Comparison of ENCODE assay signal across 7 mouse cellular contexts in the genomic region with DNA sequence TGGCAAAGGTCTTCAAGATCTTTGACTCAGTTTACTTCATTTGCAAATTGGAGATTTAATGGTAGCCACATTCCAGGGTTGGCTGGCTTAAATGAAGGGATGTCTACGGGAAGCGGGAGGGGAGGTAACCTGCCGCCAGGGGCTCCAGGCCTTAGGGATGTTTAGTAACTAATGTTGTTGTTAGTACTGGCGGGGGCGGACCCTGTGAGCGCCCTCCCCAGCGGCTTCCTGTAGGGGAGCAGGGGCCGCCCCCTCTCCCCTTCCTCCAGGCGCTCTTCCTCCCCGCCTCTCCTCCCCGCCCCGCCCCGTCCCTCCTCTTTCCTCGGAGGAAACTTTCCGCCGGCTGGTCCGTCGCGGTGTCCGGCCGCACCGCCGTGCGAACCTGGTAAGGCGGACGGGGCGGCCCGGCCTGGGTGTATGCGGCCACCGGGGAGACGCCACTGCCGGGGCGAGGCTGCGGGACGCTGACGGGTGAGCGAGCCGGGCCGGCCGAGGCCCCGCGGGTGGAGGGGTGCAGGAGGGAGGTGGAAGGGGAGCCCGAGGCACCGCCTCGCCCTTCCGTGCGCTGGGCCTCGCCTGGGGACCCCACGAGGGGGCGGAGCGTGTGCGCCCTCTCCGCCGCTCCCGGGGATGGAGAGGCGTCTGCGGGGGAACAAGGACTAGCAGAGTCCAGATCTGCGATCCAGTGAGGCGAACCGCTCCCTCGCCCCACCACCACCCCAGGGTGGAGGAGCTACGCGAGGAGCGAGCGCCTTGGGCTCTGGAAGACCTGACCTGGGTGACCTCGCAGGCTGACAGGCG. TPM values are rescaled to one million over a fixed set of nuclear protein-coding genes. Genes with fewer than 3 reads are reported as not detected.
DNase-seq lines count a peak whose midpoint lies in the region; ATAC-seq and TF ChIP-seq lines count a peak whose summit lies in the region.

No protein-coding gene starts in this region.

- 0 out of 2 replicates have a peak, but pooled peaks cover 26% of the 10 kb centered on the region for H3K27me3 ChIP-seq in heart, postnatal 0 days (ENCODE audit: control insufficient read depth, insufficient read depth, low read length)
- H3K27me3 ChIP-seq in stomach, embryonic 14.5 days (ENCODE audit: control insufficient read depth, insufficient read depth, low read length): no peaks in the 10 kb centered on the region

- H3K36me3 ChIP-seq in heart, postnatal 0 days (replicated peaks; ENCODE audit: control insufficient read depth, insufficient read depth, low read length): peaks cover 7% of the 10 kb centered on the region
- peaks cover 8% of the 10 kb centered on the region for H3K36me3 ChIP-seq in stomach, embryonic 14.5 days (ENCODE audit: control insufficient read depth, insufficient read depth, low read length)

- WGBS in heart, postnatal 0 days: 2% methylated on average over 60 of the region's 67 CpGs
- WGBS in stomach, embryonic 14.5 days: under 1% methylated on average over 67 of the region's 67 CpGs

- peak overlapping the region; percentile 80 for H3K27ac ChIP-seq in heart, postnatal 0 days (ENCODE audit: low read depth)
- H3K27ac ChIP-seq in stomach, embryonic 14.5 days (ENCODE audit: low read length): peak overlapping the region; percentile 92

- H3K9ac ChIP-seq in heart, postnatal 0 days (replicated peaks; ENCODE audit: low read depth, low read length): peak overlapping the region; percentile 72
- peak overlapping the region; percentile 76 for H3K9ac ChIP-seq in stomach, embryonic 14.5 days (replicated peaks; ENCODE audit: low read depth, low read length)

- peaks cover 19% of the 10 kb centered on the region for H3K4me1 ChIP-seq in heart, postnatal 0 days (ENCODE audit: control insufficient read depth, insufficient read depth)
- H3K4me1 ChIP-seq in stomach, embryonic 14.5 days (ENCODE audit: control insufficient read depth, insufficient read depth, low read length): peaks cover 39% of the 10 kb centered on the region

- no peaks in the 10 kb centered on the region for H3K9me3 ChIP-seq in heart, postnatal 0 days (replicated peaks; ENCODE audit: control insufficient read depth, low read length)
- H3K9me3 ChIP-seq in stomach, embryonic 14.5 days (ENCODE audit: control insufficient read depth, low read depth, low read length): no peaks in the 10 kb centered on the region

- ATAC-seq in erythroblast, adult 5-6 weeks (replicated peaks; ENCODE audit: low FRiP score, poor library complexity, severe bottlenecking): 0 out of 2 replicates have a peak, but pooled peaks have one; percentile 7
- peak; percentile 68 for ATAC-seq in heart, postnatal 0 days (ENCODE audit: insufficient read depth, low read depth)
- peak; percentile 65 for ATAC-seq in megakaryocyte progenitor cell, adult 5-6 weeks (replicated peaks; ENCODE audit: poor library complexity)
- peak; percentile 69 for ATAC-seq in stomach, embryonic 14.5 days (ENCODE audit: insufficient number of reproducible peaks, insufficient read depth, low FRiP score, low read depth)

- TF ChIP-seq EP300 in heart, postnatal 0 days (IDR thresholded peaks at IDR 0.05; ENCODE audit: low read depth): no peak

- H3K4me2 ChIP-seq in heart, postnatal 0 days (ENCODE audit: low read depth, low read length): peak overlapping the region; percentile 73
- H3K4me2 ChIP-seq in stomach, embryonic 14.5 days (replicated peaks; ENCODE audit: low read depth, low read length): peak overlapping the region; percentile 88

- no peak for TF ChIP-seq CTCF in heart, postnatal 0 days (IDR thresholded peaks at IDR 0.05; ENCODE audit: low read depth)

- DNase-seq in adipocyte (ENCODE audit: low spot score) (peak; percentile 55), MN1 (ENCODE audit: low spot score) (no peak)
- peak; percentile 77 for DNase-seq in heart, postnatal 0 days (ENCODE audit: low spot score)
- peak; percentile 81 to 92 for DNase-seq in kidney, postnatal 25 days

- H3K4me3 ChIP-seq in heart, postnatal 0 days (ENCODE audit: low read depth, low read length): peak overlapping the region; percentile 59
- peak overlapping the region; percentile 65 for H3K4me3 ChIP-seq in stomach, embryonic 14.5 days (ENCODE audit: low read depth, low read length)

RNA-seq across cellular contexts. Expression of a gene that starts 0.8 kb away (rescaled TPM):
- total RNA-seq in erythroblast, adult 5-6 weeks (2015; ENCODE audit: low replicate concordance): not detected in 2 replicates
- total RNA-seq in erythroblast, adult 5-6 weeks (2017; ENCODE audit: low replicate concordance): not detected in 2 replicates
- 53.1 and 69.1 TPM in 2 replicates for total RNA-seq in heart, postnatal 0 days (2014; rRNA removed; ENCODE audit: low replicate concordance)
- polyA plus RNA-seq in heart, postnatal 0 days (2015; fragmentation: Nextera tagmentation; extraction: Ambion mirVana): 26.8 and 28.5 TPM in 2 replicates
- total RNA-seq in megakaryocyte progenitor cell, adult 5-6 weeks (2015): 0.12 and 0.94 TPM in 2 replicates
- total RNA-seq in megakaryocyte progenitor cell, adult 5-6 weeks (2017): 1.7 TPM in 1 of 2 replicates, not detected in the other
- polyA plus RNA-seq in stomach, embryonic 14.5 days (2014; fragmentation: Nextera tagmentation; extraction: Ambion mirVana): 70.2 and 76.5 TPM in 2 replicates

RNA-seq across cellular contexts. Expression of a gene that starts 14.9 kb away (rescaled TPM):
- not detected in 2 replicates for total RNA-seq in erythroblast, adult 5-6 weeks (2015; ENCODE audit: low replicate concordance)
- 0.09 and 0.70 TPM in 2 replicates for total RNA-seq in erythroblast, adult 5-6 weeks (2017; ENCODE audit: low replicate concordance)
- 2.6 TPM in 1 of 2 replicates, not detected in the other for total RNA-seq in heart, postnatal 0 days (2014; rRNA removed; ENCODE audit: low replicate concordance)
- 2.2 and 2.6 TPM in 2 replicates for polyA plus RNA-seq in heart, postnatal 0 days (2015; fragmentation: Nextera tagmentation; extraction: Ambion mirVana)
- total RNA-seq in megakaryocyte progenitor cell, adult 5-6 weeks (2015): 0.07 and 0.91 TPM in 2 replicates
- total RNA-seq in megakaryocyte progenitor cell, adult 5-6 weeks (2017): 0.14 TPM in 1 of 2 replicates, not detected in the other
- polyA plus RNA-seq in stomach, embryonic 14.5 days (2014; fragmentation: Nextera tagmentation; extraction: Ambion mirVana): 7.4 and 8.7 TPM in 2 replicates

RNA-seq across cellular contexts. Expression of a gene that starts 44.6 kb away (rescaled TPM):
- 3.8 and 4.0 TPM in 2 replicates for total RNA-seq in erythroblast, adult 5-6 weeks (2015; ENCODE audit: low replicate concordance)
- total RNA-seq in erythroblast, adult 5-6 weeks (2017; ENCODE audit: low replicate concordance): 4.2 TPM in 2 replicates
- 19.9 and 22.8 TPM in 2 replicates for total RNA-seq in heart, postnatal 0 days (2014; rRNA removed; ENCODE audit: low replicate concordance)
- 14.2 and 17.3 TPM in 2 replicates for polyA plus RNA-seq in heart, postnatal 0 days (2015; fragmentation: Nextera tagmentation; extraction: Ambion mirVana)
- total RNA-seq in megakaryocyte progenitor cell, adult 5-6 weeks (2015): 6.5 and 7.3 TPM in 2 replicates
- total RNA-seq in megakaryocyte progenitor cell, adult 5-6 weeks (2017): 5.9 and 6.0 TPM in 2 replicates
- polyA plus RNA-seq in stomach, embryonic 14.5 days (2014; fragmentation: Nextera tagmentation; extraction: Ambion mirVana): 20.0 and 23.6 TPM in 2 replicates

RNA-seq across cellular contexts. Expression of a gene that starts 51.9 kb away (rescaled TPM):
- 5.6 and 14.0 TPM in 2 replicates for total RNA-seq in erythroblast, adult 5-6 weeks (2015; ENCODE audit: low replicate concordance)
- 2.0 and 6.5 TPM in 2 replicates for total RNA-seq in erythroblast, adult 5-6 weeks (2017; ENCODE audit: low replicate concordance)
- 30.9 and 186 TPM in 2 replicates for total RNA-seq in heart, postnatal 0 days (2014; rRNA removed; ENCODE audit: low replicate concordance)
- 41.7 and 43.1 TPM in 2 replicates for polyA plus RNA-seq in heart, postnatal 0 days (2015; fragmentation: Nextera tagmentation; extraction: Ambion mirVana)
- 20.4 and 25.1 TPM in 2 replicates for total RNA-seq in megakaryocyte progenitor cell, adult 5-6 weeks (2015)
- total RNA-seq in megakaryocyte progenitor cell, adult 5-6 weeks (2017): 14.7 and 15.9 TPM in 2 replicates
- polyA plus RNA-seq in stomach, embryonic 14.5 days (2014; fragmentation: Nextera tagmentation; extraction: Ambion mirVana): 57.5 and 58.4 TPM in 2 replicates

RNA-seq across cellular contexts. Expression of a gene that starts 54.2 kb away (rescaled TPM):
- total RNA-seq in erythroblast, adult 5-6 weeks (2015; ENCODE audit: low replicate concordance): 40.5 and 74.0 TPM in 2 replicates
- 130 and 133 TPM in 2 replicates for total RNA-seq in erythroblast, adult 5-6 weeks (2017; ENCODE audit: low replicate concordance)
- 84.1 and 121 TPM in 2 replicates for total RNA-seq in heart, postnatal 0 days (2014; rRNA removed; ENCODE audit: low replicate concordance)
- 86.1 and 96.7 TPM in 2 replicates for polyA plus RNA-seq in heart, postnatal 0 days (2015; fragmentation: Nextera tagmentation; extraction: Ambion mirVana)
- total RNA-seq in megakaryocyte progenitor cell, adult 5-6 weeks (2015): 172 and 184 TPM in 2 replicates
- total RNA-seq in megakaryocyte progenitor cell, adult 5-6 weeks (2017): 286 and 377 TPM in 2 replicates
- polyA plus RNA-seq in stomach, embryonic 14.5 days (2014; fragmentation: Nextera tagmentation; extraction: Ambion mirVana): 258 and 268 TPM in 2 replicates

Comparison
In these comparisons a context has a peak if more than half of its experiments do, and no peak if none do; other contexts are left out.
1. ATAC-seq: peak in every context shown above with its lines; median percentile 69 in stomach, embryonic 14.5 days; 68 in heart, postnatal 0 days; 65 in megakaryocyte progenitor cell, adult 5-6 weeks; 7 in erythroblast, adult 5-6 weeks.
2. RNA of a gene that starts 0.8 kb away (total RNA-seq): 53.1 to 69.1 TPM in heart, postnatal 0 days; 0.12 to 1.7 TPM in megakaryocyte progenitor cell, adult 5-6 weeks and not detected in erythroblast, adult 5-6 weeks; every median in the first group is over 10 times any median in the second.